Mouse (Mus musculus) lung, adult 2 months (tissue): ENCODE data around the gene Dbh. TPM values are rescaled to one million over a fixed set of nuclear protein-coding genes. Genes with fewer than 3 reads are reported as not detected.

Source experiments
- DNase-seq: peaks from one replicate; pipeline ENCODE4 v3.0.0; 2022
- H3K4me1 ChIP-seq: fragments of 200-500 bp; 2 replicates; pipeline ENCODE4 v1.6.1; 2011; ENCODE audit warnings: low read length; ENCODE audit not compliant: control insufficient read depth, insufficient read depth
- H3K4me3 ChIP-seq: fragments of 200-500 bp; replicated peaks from 2 replicates; pipeline ENCODE3; 2011; ENCODE audit warnings: low read depth, mild to moderate bottlenecking, control low read depth, low read length; ENCODE audit errors: extremely low read depth
- CTCF ChIP-seq: fragments of 200-500 bp; IDR thresholded peaks from 2 replicates; pipeline ENCODE4 v1.5.1; 2011; ENCODE audit warnings: mild to moderate bottlenecking, low read length, control low read depth; ENCODE audit not compliant: insufficient read depth
- POLR2A ChIP-seq: fragments of 200-500 bp; IDR thresholded peaks from 2 replicates; pipeline ENCODE4 v1.6.1; 2011; ENCODE audit warnings: low read depth, mild to moderate bottlenecking, control low read depth, low read length, borderline replicate concordance; ENCODE audit errors: extremely low read depth
- WGBS: fragments of 180-500 bp; shearing (Covaris S2); methylation state at CpG from one replicate; pipeline ENCODE4 v1.1.7; 2018; 5-methylcytosine and 5-hydroxymethylcytosine counted together
- polyA plus RNA-seq: library from polyadenylated mRNA; depleted of rRNA; stranded (reverse); fragments of >200 nt; gene quantifications from 2 replicates; pipeline ENCODE4 v1.2.3, GENCODE M21; 2012

Gene Dbh
- polyA plus RNA-seq, 1 experiment = 0.17 TPM

DNA sequence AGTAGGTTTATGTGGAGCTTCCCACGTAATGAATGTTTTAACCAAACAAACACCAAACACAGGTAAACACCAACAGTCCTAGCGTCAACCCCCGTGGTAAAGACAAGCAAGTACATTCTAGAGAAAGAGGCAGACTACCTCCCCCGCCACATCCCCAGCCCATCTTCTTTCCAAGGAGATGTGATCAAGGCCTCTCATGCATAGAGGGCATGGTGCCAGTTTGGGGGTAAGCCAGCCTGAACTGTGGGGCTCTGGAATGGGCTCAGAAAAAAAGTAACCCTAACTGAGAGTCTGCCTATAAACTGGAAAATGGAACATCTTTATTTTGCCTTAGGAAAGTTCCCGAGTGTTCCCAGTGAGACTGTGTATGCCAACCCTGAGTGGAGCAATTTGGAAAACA, 29.1 kb upstream of the Dbh start:
- Histone ChIP-seq H3K4me3 (no peak overlapping the region), H3K4me1 (no peaks in the 10 kb centered on the region)
- 79% methylated on average over 5 of the region's 5 CpGs for WGBS
- no peak for DNase-seq
- TF ChIP-seq CTCF (no peak), POLR2A (no peak)

DNA sequence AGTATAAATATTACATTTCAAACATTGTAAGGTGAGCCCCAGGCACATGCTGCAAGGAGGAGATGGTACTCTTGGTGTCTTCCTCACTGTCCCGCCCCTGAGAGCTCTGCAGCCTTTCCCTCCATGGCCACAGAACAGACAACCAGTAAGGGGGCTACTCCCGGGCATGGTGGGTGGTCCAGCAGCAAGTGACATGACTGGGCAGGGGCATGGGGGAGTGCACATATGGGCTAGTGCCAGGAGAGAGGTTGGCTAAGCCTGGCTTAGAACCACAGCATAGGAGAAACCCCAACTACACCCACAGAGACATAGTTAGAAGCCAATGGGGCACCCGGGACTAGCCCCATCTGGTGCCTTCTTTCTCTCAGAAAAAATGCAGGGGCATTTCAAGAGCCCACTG, 28.7 kb upstream of the Dbh start:
- no peak for DNase-seq
- Histone ChIP-seq H3K4me1 (no peaks in the 10 kb centered on the region), H3K4me3 (no peak overlapping the region)
- WGBS = 59% methylated on average over 3 of the region's 3 CpGs
- TF ChIP-seq POLR2A = no peak
- no peak for TF ChIP-seq CTCF

DNA sequence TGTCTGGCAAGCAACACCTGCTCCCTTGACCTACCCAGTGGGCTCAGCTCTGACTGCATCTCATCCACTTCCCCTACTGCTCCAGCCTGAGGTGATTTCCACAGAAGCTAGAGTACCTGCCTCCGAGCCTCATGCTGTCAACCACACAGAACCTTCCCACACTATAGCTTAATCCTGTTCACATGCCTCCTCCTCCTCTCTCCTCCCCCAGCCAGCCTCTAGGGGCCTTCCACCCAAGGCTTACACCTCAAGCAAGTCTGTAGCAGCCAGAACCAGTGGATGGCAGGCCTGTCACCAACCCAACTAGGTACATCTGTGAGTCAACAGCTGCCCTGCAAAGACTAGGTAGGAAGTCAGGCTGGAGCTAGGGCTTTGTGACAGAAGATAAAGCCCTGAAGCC, 28.2 kb upstream of the Dbh start:
- DNase-seq = no peak
- Histone ChIP-seq H3K4me3 (no peak overlapping the region), H3K4me1 (no peaks in the 10 kb centered on the region)
- 53% methylated on average over 1 of the region's 1 CpGs for WGBS
- TF ChIP-seq POLR2A (no peak), CTCF (no peak)

DNA sequence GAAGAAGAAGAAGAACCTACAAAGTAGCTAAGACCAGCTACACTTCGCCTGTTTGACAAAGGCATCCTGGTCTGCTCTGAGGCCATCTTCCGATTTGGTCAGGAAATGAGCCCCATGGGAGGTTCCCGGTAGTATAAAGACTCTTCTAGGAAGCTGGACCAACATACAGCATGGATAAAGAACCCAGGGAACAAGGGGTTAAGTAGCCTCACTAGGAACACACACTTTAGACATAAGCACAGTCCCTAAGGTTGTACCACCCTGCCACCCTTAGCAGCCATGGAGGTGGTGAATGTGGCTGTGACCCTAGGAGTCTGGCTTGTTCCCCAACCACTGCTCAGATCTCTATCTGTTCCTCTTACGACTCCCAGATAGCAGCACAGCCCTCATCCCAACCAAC, 26.7 kb upstream of the Dbh start:
- TF ChIP-seq CTCF (no peak), POLR2A (no peak)
- 46% methylated on average over 4 of the region's 4 CpGs for WGBS
- Histone ChIP-seq H3K4me1 (no peaks in the 10 kb centered on the region), H3K4me3 (no peak overlapping the region)
- DNase-seq = no peak

DNA sequence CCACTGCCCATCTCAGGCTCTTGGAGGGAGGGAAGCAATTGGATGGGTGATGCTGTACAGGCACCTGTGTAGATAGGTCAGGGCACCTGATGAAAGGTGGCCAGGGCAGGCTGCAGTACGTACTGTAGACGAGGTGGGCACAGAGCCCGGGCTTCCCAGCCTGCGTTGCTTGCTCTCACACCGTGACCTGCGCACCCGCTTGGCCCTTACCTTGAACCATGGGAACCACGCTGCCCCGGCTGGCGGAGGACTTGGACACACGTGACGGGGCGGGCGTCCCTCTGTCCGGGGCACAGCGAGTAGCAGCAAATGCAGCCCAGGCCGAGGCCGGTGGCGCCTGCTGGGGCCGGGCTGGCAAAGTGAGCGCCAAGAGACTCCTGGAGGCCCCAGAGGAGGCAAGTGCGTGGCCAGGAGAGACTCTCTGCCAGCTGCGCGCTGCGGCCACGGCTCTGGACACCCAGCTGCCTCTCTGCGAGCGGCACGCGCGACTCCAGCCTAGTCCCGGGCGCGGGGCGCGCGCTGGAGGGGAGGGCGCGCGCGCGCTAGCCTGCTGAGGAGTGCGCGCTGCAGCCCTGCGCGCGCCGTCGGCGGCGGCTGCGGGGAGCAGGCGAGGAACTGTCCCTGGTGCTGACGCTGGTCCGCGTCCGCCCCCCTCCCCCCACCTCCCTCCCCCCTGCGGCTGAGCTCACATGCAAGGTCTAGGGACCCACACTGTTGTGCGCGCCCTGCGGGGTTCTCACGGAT, 22.9 kb upstream of the Dbh start, which contains the start of gene Fam163b:
Gene Fam163b (minus strand): TSS at position 542 of the 744 bp plus-strand sequence.
- WGBS = 2% methylated on average over 60 of the region's 62 CpGs
- DNase-seq = no peak
- no peak for TF ChIP-seq CTCF
- TF ChIP-seq POLR2A = no peak
- no peaks in the 10 kb centered on the region for H3K4me1 ChIP-seq
- H3K4me3 ChIP-seq = no peak within 1 kb of the TSS

DNA sequence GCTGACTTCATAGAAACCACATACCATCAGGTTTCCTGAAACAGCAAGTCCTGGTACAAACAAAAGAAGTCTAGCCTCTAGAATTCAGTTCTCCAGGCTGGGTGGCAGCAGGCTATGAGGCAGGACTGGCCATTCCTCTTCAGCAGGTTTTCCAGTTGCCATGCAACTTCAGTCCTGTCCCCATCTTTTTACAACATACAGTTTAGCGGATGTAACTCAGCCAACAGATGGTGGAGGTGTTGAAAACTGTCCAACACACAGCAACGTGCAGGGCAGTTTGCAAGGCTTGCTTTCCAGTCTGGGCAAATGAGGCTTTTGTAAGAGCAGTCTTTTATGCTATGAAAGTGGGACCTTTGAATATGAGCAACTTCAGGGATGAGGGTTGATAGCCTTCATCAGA, 20.1 kb upstream of the Dbh start:
- TF ChIP-seq POLR2A = no peak
- no peak for TF ChIP-seq CTCF
- Histone ChIP-seq H3K4me3 (no peak overlapping the region), H3K4me1 (no peaks in the 10 kb centered on the region)
- DNase-seq = no peak
- WGBS = 53% methylated on average over 2 of the region's 2 CpGs

DNA sequence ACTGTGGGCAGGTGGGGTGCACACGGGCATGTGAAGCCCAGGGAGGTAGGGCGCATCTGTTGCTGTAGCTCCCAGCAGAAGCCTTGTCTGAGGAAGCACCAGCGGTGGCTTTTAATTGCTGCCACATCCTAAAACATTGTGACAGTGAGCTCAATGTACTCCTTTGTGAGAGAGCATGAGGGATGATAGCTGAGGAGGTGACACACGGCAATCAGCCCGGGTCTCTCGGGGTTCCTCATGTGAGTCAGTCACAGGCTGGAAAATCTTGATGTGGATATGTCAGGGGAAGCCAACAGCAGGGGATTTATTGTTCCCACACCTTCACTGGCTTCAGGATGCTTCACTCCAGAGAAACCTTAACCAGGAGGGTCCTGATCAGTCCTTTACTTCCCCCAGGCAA, 18.2 kb upstream of the Dbh start:
- WGBS = 71% methylated on average over 6 of the region's 6 CpGs
- Histone ChIP-seq H3K4me3 (no peak overlapping the region), H3K4me1 (no peaks in the 10 kb centered on the region)
- TF ChIP-seq CTCF = no peak
- no peak for TF ChIP-seq POLR2A
- DNase-seq = no peak

DNA sequence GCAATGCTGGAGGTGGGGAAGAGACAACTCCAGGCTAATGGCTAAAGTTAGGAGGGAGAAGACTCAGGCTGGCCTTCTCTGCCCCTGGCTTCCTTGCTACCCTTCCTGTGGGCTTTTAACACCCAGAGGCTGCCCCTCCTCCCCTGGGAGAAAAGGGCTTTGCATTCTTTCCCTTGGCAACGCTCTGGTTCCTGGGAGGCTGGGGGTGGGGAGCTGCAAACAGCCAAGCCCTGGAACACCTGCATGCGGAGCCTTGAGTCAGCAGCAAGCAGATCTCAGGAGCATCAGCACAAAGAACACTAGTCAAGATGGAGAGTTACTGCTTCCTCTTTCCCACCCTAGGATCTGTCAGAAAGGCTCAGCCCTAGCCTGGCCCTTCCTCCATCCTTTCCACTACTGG, 15.6 kb upstream of the Dbh start:
- Histone ChIP-seq H3K4me1 (no peaks in the 10 kb centered on the region), H3K4me3 (no peak overlapping the region)
- DNase-seq = no peak
- no peak for TF ChIP-seq POLR2A
- no peak for TF ChIP-seq CTCF
- 23% methylated on average over 2 of the region's 2 CpGs for WGBS

DNA sequence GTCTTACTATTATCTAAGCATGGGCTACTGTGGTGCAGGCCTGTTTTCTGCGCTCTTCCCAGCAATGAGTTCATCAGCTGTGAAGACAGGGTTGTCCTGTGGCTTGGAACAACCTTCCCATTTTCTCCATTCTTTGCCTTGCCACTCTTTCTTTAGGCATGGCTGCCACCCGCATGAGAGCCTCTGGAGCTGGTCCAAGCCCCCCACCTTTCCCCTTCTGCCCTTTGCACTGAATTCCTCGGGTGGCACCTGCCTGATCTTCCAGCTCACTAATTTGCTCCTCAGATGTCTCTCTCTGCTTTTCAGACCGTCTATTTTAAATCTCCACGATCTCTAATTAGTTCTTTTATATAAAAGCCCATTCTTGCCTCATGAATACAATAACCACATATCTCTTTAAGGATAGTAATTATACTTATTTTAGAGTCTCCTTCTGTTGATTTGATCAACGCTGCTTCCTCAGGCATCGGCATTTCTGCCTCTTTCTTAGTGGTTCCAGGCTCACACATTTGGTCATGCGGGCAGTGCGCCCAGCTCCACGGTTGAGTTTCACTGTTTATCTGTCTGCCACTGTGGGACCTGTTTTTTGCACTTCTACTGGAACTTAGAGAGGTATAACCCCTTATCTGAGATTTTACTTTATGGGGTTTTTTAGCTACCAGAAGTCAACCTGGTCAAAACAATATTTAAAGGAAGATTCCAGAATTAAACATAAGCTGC, 10.4 kb upstream of the Dbh start:
- WGBS = 82% methylated on average over 10 of the region's 10 CpGs
- TF ChIP-seq CTCF (no peak), POLR2A (no peak)
- H3K4me3 ChIP-seq = no peak overlapping the region
- H3K4me1 ChIP-seq = no peaks in the 10 kb centered on the region
- no peak for DNase-seq

DNA sequence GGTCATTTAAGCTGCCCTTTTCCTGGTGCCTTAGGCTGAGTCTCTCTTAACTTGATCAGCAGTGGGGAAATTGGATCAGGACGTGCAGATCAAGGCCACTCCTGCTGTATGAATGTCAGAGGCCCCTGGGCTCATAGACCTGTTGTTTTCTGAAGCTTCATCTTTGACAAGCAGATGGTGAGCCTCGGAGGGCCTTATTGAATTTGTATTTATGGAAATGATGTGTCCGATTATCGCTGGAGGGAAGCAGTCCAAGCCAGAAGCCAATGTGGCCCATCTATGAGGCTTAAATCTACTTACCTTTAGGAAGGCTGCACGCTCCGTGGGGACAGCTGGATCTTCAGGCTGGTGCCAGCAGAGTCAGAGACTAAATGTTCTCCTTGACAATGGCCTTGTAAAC, 8.4 kb upstream of the Dbh start:
- DNase-seq = no peak
- Histone ChIP-seq H3K4me1 (no peaks in the 10 kb centered on the region), H3K4me3 (no peak overlapping the region)
- no peak for TF ChIP-seq CTCF
- TF ChIP-seq POLR2A = no peak
- 78% methylated on average over 6 of the region's 6 CpGs for WGBS
